Mouse (Mus musculus): ENCODE measurements around the gene Vmn2r107.

Gene Vmn2r107

GRCm38 (mm10) chr17:20344942-20345341 lies at the start of gene Vmn2r107:
Vmn2r107 (plus strand) TSS chr17:20345242.
- no peak for DNase-seq

GRCm38 (mm10) chr17:20305790-20306189 lies 39.3 kb upstream of the Vmn2r107 start:
- DNase-seq, result no peak

GRCm38 (mm10) chr17:20399105-20399504 lies 54.1 kb downstream of the Vmn2r107 start:
- no peak for DNase-seq

GRCm38 (mm10) chr17:20413846-20414245 lies 68.8 kb downstream of the Vmn2r107 start, which contains the start of gene Vmn1r224:
Vmn1r224 (plus strand) TSS chr17:20414146.
- DNase-seq, result no peak
